Mouse (Mus musculus) thymus, adult 2 months (tissue): ENCODE data around the gene Atoh7. TPM values are rescaled to one million over a fixed set of nuclear protein-coding genes. Genes with fewer than 3 reads are reported as not detected.

Experiments
- DNase-seq: peaks from one replicate; pipeline ENCODE4 v3.0.0; 2021
- H3K27ac ChIP-seq: fragments of 200-500 bp; 2 replicates; pipeline ENCODE4 v1.5.1; 2012; ENCODE audit warnings: low read length, control low read depth; ENCODE audit not compliant: control insufficient read depth, insufficient read depth
- H3K27me3 ChIP-seq: fragments of 200-500 bp; 2 replicates; pipeline ENCODE4 v1.6.1; 2012; ENCODE audit warnings: mild to moderate bottlenecking, low read length, moderate library complexity, mixed read lengths; ENCODE audit not compliant: control insufficient read depth, insufficient read depth
- H3K36me3 ChIP-seq: fragments of 200-500 bp; 2 replicates; pipeline ENCODE4 v1.6.1; 2012; ENCODE audit warnings: mild to moderate bottlenecking, low read length, moderate library complexity; ENCODE audit not compliant: control insufficient read depth, insufficient read depth
- H3K4me1 ChIP-seq: fragments of 200-500 bp; replicated peaks from 2 replicates; pipeline ENCODE4 v1.6.1; 2012; ENCODE audit warnings: low read length; ENCODE audit not compliant: control insufficient read depth, insufficient read depth
- H3K4me3 ChIP-seq: fragments of 200-500 bp; 2 replicates; pipeline ENCODE4 v1.5.1; 2012; ENCODE audit warnings: mild to moderate bottlenecking, low read length, control low read depth, moderate library complexity; ENCODE audit not compliant: control insufficient read depth, insufficient read depth
- CTCF ChIP-seq: fragments of 200-500 bp; IDR thresholded peaks from 2 replicates; pipeline ENCODE4 v1.5.1; 2012; ENCODE audit warnings: mild to moderate bottlenecking, control low read depth, low read length, moderate library complexity, borderline replicate concordance; ENCODE audit not compliant: control insufficient read depth, poor library complexity, insufficient read depth; ENCODE audit errors: extremely low read depth
- POLR2A ChIP-seq: fragments of 200-500 bp; IDR thresholded peaks from 2 replicates; pipeline ENCODE4 v1.6.1; 2012; ENCODE audit warnings: mild to moderate bottlenecking, low read length, control low read depth, moderate library complexity; ENCODE audit not compliant: control insufficient read depth, poor library complexity, insufficient read depth; ENCODE audit errors: extremely low read depth
- WGBS: fragments of 180-500 bp; shearing (Covaris S2); methylation state at CpG from one replicate; pipeline ENCODE4 v1.1.7; 2018; 5-methylcytosine and 5-hydroxymethylcytosine counted together
- polyA plus RNA-seq: library from polyadenylated mRNA; depleted of rRNA; stranded (reverse); fragments of >200 nt; gene quantifications from 2 replicates; pipeline ENCODE4 v1.2.3, GENCODE M21; 2012

Atoh7 gene
- polyA plus RNA-seq, 1 experiment, result 0.05 TPM

GRCm38 (mm10) chr10:63115881-63116280 is 16.4 kb downstream of the Atoh7 start:
- Histone ChIP-seq H3K36me3 (no peaks in the 10 kb centered on the region), H3K4me3 (no peak overlapping the region), H3K4me1 (no peaks in the 10 kb centered on the region), H3K27ac (no peak overlapping the region), H3K27me3 (no peaks in the 10 kb centered on the region)
- WGBS, result 92% methylated on average over 15 of the region's 15 CpGs
- TF ChIP-seq CTCF (no peak), POLR2A (no peak)
- DNase-seq, result no peak

DNA sequence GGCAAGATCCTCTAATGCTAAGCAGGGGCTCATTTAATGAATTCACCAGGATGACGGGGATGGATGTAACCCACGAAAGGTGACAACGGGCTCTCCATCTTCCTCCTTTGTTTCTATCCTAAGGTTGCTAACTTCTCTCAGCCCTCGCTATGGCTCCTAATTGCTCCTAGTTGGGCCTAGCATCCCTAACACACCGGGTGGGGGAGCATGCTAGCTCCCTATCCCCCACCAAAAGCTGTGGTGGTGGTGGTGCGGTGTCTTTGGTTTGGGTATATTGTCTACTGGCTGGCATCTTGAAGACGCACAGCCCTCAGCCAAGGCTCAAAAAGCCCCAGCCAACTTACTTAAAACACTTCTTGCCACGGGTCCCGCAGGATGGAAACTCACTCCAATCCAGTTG is 16.9 kb downstream of the Atoh7 start:
- 94% methylated on average over 9 of the region's 9 CpGs for WGBS
- no peak for DNase-seq
- H3K4me1 ChIP-seq, result no peaks in the 10 kb centered on the region
- TF ChIP-seq POLR2A, result no peak
- no peak for TF ChIP-seq CTCF
- H3K27me3 ChIP-seq, result no peaks in the 10 kb centered on the region
- H3K36me3 ChIP-seq, result no peaks in the 10 kb centered on the region
- H3K4me3 ChIP-seq, result no peak overlapping the region
- no peak overlapping the region for H3K27ac ChIP-seq

DNA sequence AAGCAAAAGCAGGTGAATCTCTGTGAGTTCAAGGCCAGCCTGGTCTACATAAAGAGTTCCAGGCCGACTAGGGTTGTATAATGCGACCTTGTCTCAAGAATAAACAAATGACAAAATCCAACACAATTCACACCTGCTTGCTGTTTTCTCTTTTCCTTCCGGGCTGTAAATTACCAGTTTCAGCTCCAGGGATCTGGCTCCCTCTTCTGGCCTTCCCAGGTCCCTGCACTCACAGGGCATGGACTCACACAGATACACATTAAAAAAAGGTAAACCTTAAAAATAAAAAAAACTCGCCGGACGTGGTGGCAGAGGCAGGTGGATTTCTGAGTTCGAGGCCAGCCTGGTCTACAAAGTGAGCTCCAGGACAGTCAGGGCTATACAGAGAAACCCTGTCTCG is 18.1 kb downstream of the Atoh7 start:
- Histone ChIP-seq H3K27me3 (no peaks in the 10 kb centered on the region), H3K4me3 (no peak overlapping the region), H3K4me1 (no peaks in the 10 kb centered on the region), H3K36me3 (no peaks in the 10 kb centered on the region), H3K27ac (no peak overlapping the region)
- no peak for DNase-seq
- TF ChIP-seq POLR2A, result no peak
- TF ChIP-seq CTCF, result no peak
- WGBS, result 96% methylated on average over 8 of the region's 8 CpGs

- no peaks in the 10 kb centered on the region for H3K4me1 ChIP-seq
- no peak for DNase-seq
- H3K4me3 ChIP-seq, result no peak overlapping the region
- WGBS, result 84% methylated on average over 14 of the region's 14 CpGs
- H3K27me3 ChIP-seq, result no peaks in the 10 kb centered on the region
- no peak overlapping the region for H3K27ac ChIP-seq
- TF ChIP-seq POLR2A (no peak), CTCF (no peak)
- H3K36me3 ChIP-seq, result no peaks in the 10 kb centered on the region
These were observed 20.5 kb downstream of the Atoh7 start for GRCm38 (mm10) chr10:63119916-63120315.

- Histone ChIP-seq H3K36me3 (no peaks in the 10 kb centered on the region), H3K27ac (no peak overlapping the region), H3K27me3 (no peaks in the 10 kb centered on the region), H3K4me1 (no peaks in the 10 kb centered on the region), H3K4me3 (no peak overlapping the region)
- TF ChIP-seq CTCF (no peak), POLR2A (no peak)
- 97% methylated on average over 14 of the region's 14 CpGs for WGBS
- DNase-seq, result no peak
These were observed 22.5 kb downstream of the Atoh7 start for GRCm38 (mm10) chr10:63121961-63122360.

- TF ChIP-seq CTCF (no peak), POLR2A (no peak)
These were observed 23.1 kb downstream of the Atoh7 start for GRCm38 (mm10) chr10:63122516-63122915.

GRCm38 (mm10) chr10:63123141-63123540 is 23.7 kb downstream of the Atoh7 start:
- no peaks in the 10 kb centered on the region for H3K27me3 ChIP-seq
- no peaks in the 10 kb centered on the region for H3K36me3 ChIP-seq
- TF ChIP-seq CTCF (no peak), POLR2A (no peak)
- no peak overlapping the region for H3K27ac ChIP-seq
- H3K4me3 ChIP-seq, result no peak overlapping the region
- WGBS, result 85% methylated on average over 8 of the region's 8 CpGs
- no peak for DNase-seq
- H3K4me1 ChIP-seq, result no peaks in the 10 kb centered on the region

More at GRCm38 (mm10) chr10:63122516-63122915, 23.1 kb downstream of the Atoh7 start:
- Histone ChIP-seq H3K4me3 (no peak overlapping the region), H3K36me3 (no peaks in the 10 kb centered on the region), H3K27ac (no peak overlapping the region), H3K27me3 (no peaks in the 10 kb centered on the region), H3K4me1 (no peaks in the 10 kb centered on the region)
- DNase-seq, result no peak
- 59% methylated on average over 8 of the region's 8 CpGs for WGBS
